Mouse (Mus musculus): ENCODE data around the gene Spem2.

The Spem2 gene

GRCm38 (mm10) chr11:69797924-69798323 is 20.3 kb downstream of the Spem2 start:
- WGBS: 87% methylated on average over 7 of the region's 7 CpGs

DNA sequence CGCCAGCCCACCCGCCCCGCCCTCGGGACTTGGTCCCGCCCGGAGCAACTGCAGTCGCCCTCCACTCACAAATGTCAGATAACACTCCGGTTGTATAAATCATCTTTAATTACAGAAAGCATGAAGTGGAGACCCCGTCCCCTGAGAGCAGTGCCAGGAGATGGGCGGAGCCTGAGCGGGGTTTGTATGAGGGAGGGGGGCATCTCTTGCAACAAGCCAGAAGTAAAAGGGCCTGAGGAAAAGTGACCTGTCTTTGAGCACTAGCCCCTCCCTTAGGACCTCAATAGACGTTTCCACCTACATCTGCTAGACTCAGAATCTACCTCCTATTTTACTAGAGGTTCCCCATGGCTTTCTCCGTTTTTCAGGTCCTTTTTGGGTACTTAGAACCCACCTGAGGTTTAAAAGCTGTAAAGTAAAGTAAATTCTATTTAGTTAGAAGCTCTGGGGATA is 22.3 kb downstream of the Spem2 start:
- WGBS: 11% methylated on average over 13 of the region's 13 CpGs

DNA sequence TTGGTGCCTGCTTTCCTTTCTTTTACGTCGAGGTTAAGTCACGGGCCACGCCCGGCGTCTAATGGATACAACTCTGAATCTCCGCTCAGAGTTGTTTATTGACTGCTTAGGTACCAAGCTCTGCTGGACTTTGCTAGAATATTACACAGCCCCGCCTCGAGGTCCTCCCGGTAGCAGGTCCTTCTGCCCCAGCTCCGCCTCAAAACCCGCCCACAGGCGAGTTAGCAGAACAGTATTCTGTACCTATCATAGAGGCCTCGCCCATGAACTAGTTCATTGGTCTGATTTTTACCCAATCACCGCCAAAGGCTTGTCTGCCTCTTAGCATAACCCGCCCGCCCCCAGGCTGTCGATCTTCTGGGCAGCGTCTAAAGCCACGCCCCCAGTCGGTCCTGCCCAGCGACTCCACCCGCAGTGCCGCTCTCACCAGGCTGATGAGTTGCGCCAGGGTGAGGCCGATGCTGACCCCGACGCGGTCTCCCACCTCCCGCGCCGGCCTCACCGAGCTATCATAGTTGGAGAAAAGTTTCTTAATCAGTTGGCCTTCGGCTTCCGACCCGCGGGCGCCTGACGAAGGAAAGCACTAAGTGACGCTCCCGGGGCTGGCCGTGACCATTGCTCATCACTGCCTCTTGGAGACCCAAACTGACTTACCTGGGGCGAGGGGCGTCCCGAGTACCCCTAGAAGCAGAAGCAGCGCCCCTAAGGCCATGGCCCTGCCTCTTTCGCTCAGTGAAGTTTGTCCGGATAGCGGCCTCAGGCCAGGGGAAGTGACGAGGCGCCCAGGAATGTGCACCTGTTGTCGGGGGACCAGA is 22.9 kb downstream of the Spem2 start, which contains the start of gene Chrnb1:
Chrnb1 (minus strand) TSS at position 776 of the 815 bp plus-strand sequence.
- 2% methylated on average over 52 of the region's 52 CpGs for WGBS

GRCm38 (mm10) chr11:69793429-69793828 is 24.8 kb downstream of the Spem2 start:
- WGBS: 77% methylated on average over 5 of the region's 5 CpGs

DNA sequence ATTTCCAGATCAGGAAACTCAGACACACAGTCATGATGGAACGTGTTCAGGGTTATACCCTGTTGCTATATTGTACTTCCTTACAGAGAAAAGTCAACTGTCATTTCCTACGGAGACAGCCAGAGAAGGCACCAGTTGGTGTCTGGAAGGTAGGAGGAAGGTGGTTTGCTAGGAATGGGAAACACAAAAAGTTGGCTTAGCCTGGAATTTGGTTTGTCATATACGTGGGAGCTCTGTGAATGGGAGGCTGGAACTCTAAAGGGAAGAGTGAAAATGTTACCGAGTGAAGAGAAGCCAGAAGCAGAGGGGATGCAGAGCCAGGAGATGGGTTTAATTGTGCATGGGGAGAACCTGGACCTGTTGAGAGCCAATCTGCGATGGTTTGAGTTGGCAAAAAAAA is 26.8 kb downstream of the Spem2 start:
- 36% methylated on average over 5 of the region's 5 CpGs for WGBS

DNA sequence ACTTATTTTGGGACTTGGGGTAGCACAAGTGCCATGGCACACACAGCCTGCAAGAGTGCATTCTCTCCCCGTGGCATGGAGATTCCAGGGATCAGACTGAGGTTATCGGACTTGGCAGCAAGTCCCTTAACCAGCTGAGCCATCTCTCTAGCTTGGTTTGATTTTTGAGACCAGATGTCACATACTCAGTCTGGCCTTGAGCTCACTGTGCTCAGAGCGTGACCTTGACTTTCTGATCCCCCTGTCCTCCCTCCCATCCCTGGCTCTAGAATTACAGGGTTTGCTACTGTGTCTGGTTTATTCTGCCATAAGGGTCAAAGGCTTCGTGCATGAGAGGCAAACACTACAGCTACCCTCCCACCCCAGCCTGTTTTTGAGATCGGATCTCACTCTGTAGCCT is 28.8 kb downstream of the Spem2 start:
- WGBS: 82% methylated on average over 5 of the region's 5 CpGs

DNA sequence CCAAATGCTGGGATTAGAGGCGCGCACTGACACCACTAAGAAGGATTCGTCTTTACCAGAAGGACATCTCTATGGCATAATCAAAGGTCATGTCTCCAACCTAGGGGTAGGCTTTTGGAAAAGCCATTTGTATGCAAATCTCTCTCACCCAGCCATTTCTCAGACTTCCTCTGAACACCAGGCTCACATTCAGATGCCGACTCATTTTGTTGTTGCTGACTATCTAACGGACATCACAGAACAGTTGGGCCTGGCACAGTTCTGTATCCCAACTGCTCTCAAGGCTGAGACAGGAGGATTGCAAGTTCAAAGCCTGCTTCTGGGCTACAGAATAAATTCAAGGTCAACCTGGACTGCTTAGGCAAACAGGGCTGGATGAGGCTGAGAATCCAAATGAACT is 31.0 kb downstream of the Spem2 start:
- WGBS: 86% methylated on average over 5 of the region's 5 CpGs

- 43% methylated on average over 15 of the region's 15 CpGs for WGBS
These were observed 33.4 kb downstream of the Spem2 start for GRCm38 (mm10) chr11:69784793-69785272.

GRCm38 (mm10) chr11:69781828-69782227 is 36.4 kb downstream of the Spem2 start:
- WGBS: 39% methylated on average over 4 of the region's 4 CpGs

DNA sequence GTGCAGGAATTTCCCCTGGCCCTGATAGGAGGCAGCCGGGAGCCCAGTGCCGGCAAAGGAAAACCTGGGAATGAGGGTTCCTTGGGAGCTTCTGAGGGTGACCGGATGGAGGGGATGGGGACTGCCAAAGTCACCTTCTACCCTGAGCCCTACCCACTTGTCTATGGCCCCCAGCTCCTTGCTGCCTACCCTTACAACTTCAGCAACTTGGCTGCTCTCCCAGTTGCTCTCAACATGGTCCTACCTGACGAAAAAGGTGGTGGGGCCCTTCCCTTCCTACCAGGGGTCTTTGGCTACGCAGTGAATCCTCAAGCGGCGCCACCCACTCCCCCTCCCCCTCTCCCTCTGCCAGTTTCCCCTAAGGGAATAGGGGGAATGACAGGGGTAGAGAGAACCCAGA is 39.3 kb downstream of the Spem2 start:
- WGBS: 58% methylated on average over 7 of the region's 7 CpGs

DNA sequence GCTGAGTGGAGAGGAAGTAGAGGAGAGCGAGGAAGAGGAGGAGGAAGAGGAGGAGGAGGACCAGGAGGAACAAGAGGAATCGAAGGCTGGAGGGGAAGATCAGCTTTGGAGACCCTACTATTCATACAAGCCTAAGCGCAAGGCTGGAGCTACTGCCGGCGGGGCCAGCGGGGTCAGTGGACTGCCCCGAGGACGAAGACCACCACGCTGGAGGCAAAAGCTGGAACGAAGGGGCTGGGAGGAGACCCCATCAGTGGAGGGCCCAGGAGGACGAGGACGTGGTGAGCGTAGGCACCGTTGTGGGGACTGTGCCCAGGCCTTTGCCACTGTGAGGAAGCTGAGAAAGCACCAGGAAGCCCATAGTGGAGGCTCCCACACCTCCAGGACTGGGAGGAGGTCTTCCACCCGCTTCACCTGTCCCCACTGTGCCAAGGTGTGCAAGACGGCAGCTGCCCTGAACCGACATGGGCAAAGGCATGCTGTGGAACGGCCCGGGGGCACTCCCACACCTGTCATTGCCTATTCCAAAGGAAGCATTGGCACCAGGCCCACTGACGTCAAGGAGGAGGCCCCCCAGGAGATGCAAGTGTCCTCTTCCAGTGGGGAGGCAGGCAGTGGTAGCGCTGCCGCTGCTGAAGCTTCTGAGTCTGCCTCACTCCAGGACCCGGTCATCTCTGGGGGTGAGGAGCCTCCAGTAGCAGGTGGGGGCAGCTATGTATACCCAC is 39.8 kb downstream of the Spem2 start:
- WGBS: 66% methylated on average over 23 of the region's 23 CpGs

- 71% methylated on average over 26 of the region's 26 CpGs for WGBS
These were observed 40.6 kb downstream of the Spem2 start for GRCm38 (mm10) chr11:69777504-69778257.

- 83% methylated on average over 20 of the region's 20 CpGs for WGBS
These were observed 41.8 kb downstream of the Spem2 start for GRCm38 (mm10) chr11:69776488-69776887.

DNA sequence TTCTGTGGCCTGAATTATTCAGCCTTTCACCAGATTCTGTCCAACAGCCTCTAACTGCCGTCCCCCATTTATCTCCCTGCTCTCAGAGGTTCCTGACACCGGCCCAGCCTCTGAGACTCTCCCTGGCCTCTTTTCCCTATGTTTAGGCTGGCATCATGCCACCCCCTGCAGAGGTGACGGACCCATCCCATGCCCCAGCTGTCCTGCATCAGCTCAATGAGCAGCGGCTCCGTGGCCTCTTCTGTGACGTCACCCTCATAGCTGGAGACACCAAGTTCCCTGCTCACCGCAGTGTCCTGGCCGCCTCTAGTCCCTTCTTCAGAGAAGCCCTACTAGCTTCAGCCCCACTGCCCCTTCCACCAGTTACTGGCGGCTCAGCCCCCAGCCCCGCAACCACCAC is 42.5 kb downstream of the Spem2 start:
- WGBS: 75% methylated on average over 10 of the region's 10 CpGs

DNA sequence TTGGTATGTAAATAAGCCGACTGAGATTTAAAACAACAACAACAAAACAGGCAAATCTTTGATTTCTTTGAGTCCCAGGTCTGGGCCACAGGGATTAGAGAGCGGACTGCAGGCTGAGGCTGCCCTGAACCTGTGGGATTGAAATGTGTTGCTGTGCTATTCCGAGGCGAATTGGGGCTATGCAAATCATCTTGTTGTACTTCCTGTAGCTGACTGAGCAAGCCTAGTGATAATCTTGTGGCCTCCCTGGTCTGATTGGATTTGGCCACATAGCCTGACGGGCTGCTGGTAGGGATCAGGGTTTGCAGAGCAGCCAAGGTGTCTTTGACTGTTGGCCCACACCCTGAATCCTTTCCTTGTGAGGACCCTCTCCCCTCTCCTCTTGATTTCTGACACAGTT is 43.3 kb downstream of the Spem2 start:
- WGBS: 58% methylated on average over 5 of the region's 5 CpGs

DNA sequence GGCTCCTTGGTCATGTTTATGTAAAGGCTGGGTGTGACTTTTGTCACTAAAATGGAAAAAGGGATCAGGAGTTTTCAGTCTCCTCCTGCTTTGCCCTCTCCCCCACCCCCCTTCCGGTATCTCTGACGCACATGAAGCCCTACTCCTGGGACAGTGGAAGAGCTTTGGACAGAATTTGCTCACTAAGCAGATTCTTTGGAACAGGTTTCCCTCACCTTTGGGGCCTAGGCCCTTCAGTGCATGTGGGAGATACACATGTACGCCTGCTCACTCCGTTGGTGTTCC is 50.7 kb downstream of the Spem2 start:
- 52% methylated on average over 4 of the region's 4 CpGs for WGBS

DNA sequence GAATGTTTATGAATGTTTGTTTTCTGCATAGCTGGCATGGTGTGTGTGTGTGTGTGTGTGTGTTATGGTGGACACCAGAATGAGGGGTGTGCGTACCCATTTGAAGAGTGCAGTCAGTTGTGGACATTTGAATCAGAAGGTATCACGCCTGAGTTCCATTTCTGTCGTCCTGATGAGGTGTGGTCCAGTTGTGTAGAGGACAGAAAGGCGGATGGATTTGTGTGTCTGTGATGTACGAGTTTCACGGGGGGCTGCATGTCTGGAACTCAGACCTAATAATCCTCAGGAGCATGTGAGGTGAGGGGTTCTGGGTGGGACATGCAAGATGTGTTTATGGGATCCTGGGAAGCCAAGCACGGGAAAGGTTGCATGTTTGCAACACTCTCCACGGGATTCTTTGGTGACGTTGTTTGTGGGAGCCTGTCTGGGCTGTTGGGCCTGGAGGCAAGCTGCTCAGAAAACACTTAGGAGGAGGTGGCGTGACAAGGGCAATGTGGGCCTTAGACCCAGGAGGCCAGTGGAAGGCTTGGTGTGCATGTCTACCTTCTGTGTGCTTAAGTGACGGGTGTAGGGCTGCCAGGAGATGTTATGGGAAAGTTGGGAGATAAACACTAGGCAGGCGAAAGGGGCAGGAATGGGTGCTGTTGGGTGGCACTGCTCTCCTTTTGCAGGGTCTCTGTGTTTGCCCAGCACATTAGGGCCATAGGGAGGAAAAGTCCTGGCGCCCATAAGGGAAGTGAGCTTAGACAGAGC is 51.2 kb downstream of the Spem2 start:
- WGBS: 29% methylated on average over 13 of the region's 13 CpGs

Data from cerebral cortex, adult 2 months (tissue).